Mouse (Mus musculus) midbrain, embryonic 14.5 days (tissue): ENCODE data around the gene Sh3gl3. TPM values are rescaled to one million over a fixed set of nuclear protein-coding genes. Genes with fewer than 3 reads are reported as not detected.

Experiments
- ATAC-seq: fragments of 200-750 bp; cut with Nextera tagmentation; 2 replicates; pipeline ENCODE4 v1.8.0; 2017; ENCODE audit warnings: moderate number of reproducible peaks, moderate library complexity; ENCODE audit not compliant: low FRiP score, low TSS enrichment
- DNase-seq: peaks from one replicate; pipeline ENCODE4 v3.0.0-alpha.2; 2015
- H3K27ac ChIP-seq: fragments of 300-500 bp; sonication (generic); replicated peaks from 2 replicates; pipeline ENCODE4 v1.5.1; 2014; ENCODE audit warnings: mild to moderate bottlenecking, low read depth, low read length, moderate library complexity
- H3K27me3 ChIP-seq: fragments of 300-500 bp; sonication (generic); 2 replicates; pipeline ENCODE4 v1.6.1; 2014; ENCODE audit warnings: low read length, control low read depth, mixed read lengths; ENCODE audit not compliant: control insufficient read depth, insufficient read depth
- H3K36me3 ChIP-seq: fragments of 300-500 bp; sonication (generic); 2 replicates; pipeline ENCODE4 v1.6.1; 2014; ENCODE audit warnings: low read length, control low read depth; ENCODE audit not compliant: control insufficient read depth, insufficient read depth
- H3K4me1 ChIP-seq: fragments of 300-500 bp; sonication (generic); 2 replicates; pipeline ENCODE4 v1.6.1; 2014; ENCODE audit warnings: mild to moderate bottlenecking, antibody characterized with exemption, low read length, control low read depth; ENCODE audit not compliant: control insufficient read depth, insufficient read depth
- H3K4me2 ChIP-seq: fragments of 300-500 bp; sonication (generic); 2 replicates; pipeline ENCODE4 v1.6.1; 2014; ENCODE audit warnings: mild to moderate bottlenecking, low read length, moderate library complexity
- H3K4me3 ChIP-seq: fragments of 300-500 bp; sonication (generic); replicated peaks from 2 replicates; pipeline ENCODE4 v1.5.1; 2014; ENCODE audit warnings: low read depth, low read length
- H3K9ac ChIP-seq: fragments of 300-500 bp; sonication (generic); replicated peaks from 2 replicates; pipeline ENCODE4 v1.6.1; 2014; ENCODE audit warnings: mild to moderate bottlenecking, low read length, moderate library complexity
- H3K9me3 ChIP-seq: fragments of 300-500 bp; sonication (generic); 2 replicates; pipeline ENCODE4 v1.6.1; 2016; ENCODE audit warnings: low read length, control low read depth, mixed read lengths; ENCODE audit not compliant: control insufficient read depth
- WGBS: fragments of 180-500 bp; shearing (Covaris S2); extraction: QIAGEN DNeasy Blood & Tissue Kit; methylation state at CpG from one replicate; pipeline ENCODE4 v1.1.7; 2014; 5-methylcytosine and 5-hydroxymethylcytosine counted together
- polyA plus RNA-seq: library from polyadenylated mRNA; unstranded; fragments of >200 nt; fragmentation: Nextera tagmentation; extraction: Ambion mirVana; gene quantifications from 2 replicates; pipeline ENCODE4 v1.2.1, GENCODE M21; 2014

Gene Sh3gl3
- polyA plus RNA-seq, 1 experiment from 2014 or later = 82.4 TPM

GRCm38 (mm10) chr7:82223906-82224846 is 50.5 kb downstream of the Sh3gl3 start:
- Histone ChIP-seq H3K9ac (no peak overlapping the region), H3K4me1 (no peaks in the 10 kb centered on the region)

GRCm38 (mm10) chr7:82233201-82233600 is 59.6 kb downstream of the Sh3gl3 start:
- Histone ChIP-seq H3K4me3 (no peak overlapping the region), H3K4me2 (no peak overlapping the region), H3K27me3 (no peaks in the 10 kb centered on the region), H3K36me3 (no peaks in the 10 kb centered on the region), H3K4me1 (peaks cover 13% of the 10 kb centered on the region; the same call in 1 of the 2 replicates), H3K9ac (no peak overlapping the region), H3K27ac (no peak overlapping the region), H3K9me3 (no peaks in the 10 kb centered on the region)
- ATAC-seq (no peak), DNase-seq (no peak)
- 69% methylated on average over 7 of the region's 7 CpGs for WGBS

More at GRCm38 (mm10) chr7:82223906-82224846, 50.5 kb downstream of the Sh3gl3 start:
- H3K4me3 ChIP-seq = no peak overlapping the region
- no peaks in the 10 kb centered on the region for H3K36me3 ChIP-seq
- no peaks in the 10 kb centered on the region for H3K9me3 ChIP-seq
- H3K27me3 ChIP-seq = no peaks in the 10 kb centered on the region
- DNase-seq (no peak), ATAC-seq (no peak)
- 23% methylated on average over 10 of the region's 10 CpGs for WGBS
- H3K27ac ChIP-seq = no peak overlapping the region
- H3K4me2 ChIP-seq = no peak overlapping the region

- Histone ChIP-seq H3K27ac (no peak overlapping the region), H3K36me3 (no peaks in the 10 kb centered on the region), H3K4me2 (no peak overlapping the region), H3K4me3 (no peak overlapping the region), H3K4me1 (peaks cover 13% of the 10 kb centered on the region; the same call in 1 of the 2 replicates), H3K9ac (no peak overlapping the region), H3K9me3 (no peaks in the 10 kb centered on the region), H3K27me3 (no peaks in the 10 kb centered on the region)
- ATAC-seq (no peak), DNase-seq (no peak)
- 53% methylated on average over 11 of the region's 11 CpGs for WGBS
Measured at GRCm38 (mm10) chr7:82234010-82234897, 60.6 kb downstream of the Sh3gl3 start.

- Histone ChIP-seq H3K27ac (no peak overlapping the region), H3K9me3 (no peaks in the 10 kb centered on the region), H3K27me3 (no peaks in the 10 kb centered on the region), H3K4me2 (no peak overlapping the region), H3K4me3 (no peak overlapping the region), H3K9ac (no peak overlapping the region), H3K4me1 (peaks cover 13% of the 10 kb centered on the region; the same call in 1 of the 2 replicates), H3K36me3 (no peaks in the 10 kb centered on the region)
- WGBS = 26% methylated on average over 3 of the region's 4 CpGs
- ATAC-seq (no peak), DNase-seq (no peak)
Measured at GRCm38 (mm10) chr7:82234898-82235290, 61.3 kb downstream of the Sh3gl3 start.

- Histone ChIP-seq H3K36me3 (no peaks in the 10 kb centered on the region), H3K4me3 (no peak overlapping the region), H3K27ac (no peak overlapping the region), H3K4me2 (no peak overlapping the region), H3K9me3 (no peaks in the 10 kb centered on the region), H3K27me3 (no peaks in the 10 kb centered on the region), H3K9ac (no peak overlapping the region), H3K4me1 (peaks cover 13% of the 10 kb centered on the region; the same call in 1 of the 2 replicates)
- 75% methylated on average over 9 of the region's 9 CpGs for WGBS
- DNase-seq = no peak
- no peak for ATAC-seq
Measured at GRCm38 (mm10) chr7:82235486-82235885, 61.8 kb downstream of the Sh3gl3 start.

- no peak for DNase-seq
- no peak overlapping the region for H3K4me3 ChIP-seq
- no peak overlapping the region for H3K4me2 ChIP-seq
- no peaks in the 10 kb centered on the region for H3K9me3 ChIP-seq
- peaks cover 13% of the 10 kb centered on the region; the same call in 1 of the 2 replicates for H3K4me1 ChIP-seq
- no peaks in the 10 kb centered on the region for H3K27me3 ChIP-seq
- no peak overlapping the region for H3K9ac ChIP-seq
- no peak overlapping the region for H3K27ac ChIP-seq
- WGBS = 71% methylated on average over 11 of the region's 11 CpGs
- no peak for ATAC-seq
- H3K36me3 ChIP-seq = no peaks in the 10 kb centered on the region
Measured at GRCm38 (mm10) chr7:82236152-82236898, 62.7 kb downstream of the Sh3gl3 start.

- H3K9me3 ChIP-seq = no peaks in the 10 kb centered on the region
- no peak for ATAC-seq
- WGBS = 93% methylated on average over 4 of the region's 4 CpGs
- H3K27me3 ChIP-seq = no peaks in the 10 kb centered on the region
- no peak for DNase-seq
- H3K4me2 ChIP-seq = no peak overlapping the region
- H3K4me3 ChIP-seq = no peak overlapping the region
- no peaks in the 10 kb centered on the region for H3K36me3 ChIP-seq
- H3K27ac ChIP-seq = no peak overlapping the region
- H3K9ac ChIP-seq = no peak overlapping the region
- H3K4me1 ChIP-seq = peaks cover 13% of the 10 kb centered on the region; the same call in 1 of the 2 replicates
Measured at GRCm38 (mm10) chr7:82236899-82237162, 63.2 kb downstream of the Sh3gl3 start.

GRCm38 (mm10) chr7:82240424-82241240 is 67.0 kb downstream of the Sh3gl3 start:
- 79% methylated on average over 8 of the region's 8 CpGs for WGBS
- no peak overlapping the region for H3K27ac ChIP-seq

More at GRCm38 (mm10) chr7:82240424-82241240, 67.0 kb downstream of the Sh3gl3 start:
- Histone ChIP-seq H3K9me3 (no peaks in the 10 kb centered on the region), H3K9ac (no peak overlapping the region), H3K4me1 (no peaks in the 10 kb centered on the region), H3K36me3 (no peaks in the 10 kb centered on the region), H3K4me3 (no peak overlapping the region), H3K4me2 (no peak overlapping the region), H3K27me3 (no peaks in the 10 kb centered on the region)
- DNase-seq (no peak), ATAC-seq (no peak)
